Mouse (Mus musculus) megakaryocyte, embryonic 14.5 days (primary cell): ENCODE measurements around the gene Rasgef1b. TPM values are rescaled to one million over a fixed set of nuclear protein-coding genes. Genes with fewer than 3 reads are reported as not detected.

Experiments used
- H3K27me3 ChIP-seq: replicated peaks from 2 replicates; pipeline ENCODE3; 2012; ENCODE audit warnings: inconsistent platforms
- H3K36me3 ChIP-seq: replicated peaks from 2 replicates; pipeline ENCODE3; 2012; ENCODE audit warnings: low read length, inconsistent platforms, mixed read lengths
- H3K4me1 ChIP-seq: 2 replicates; pipeline ENCODE4 v1.6.1; 2012; ENCODE audit warnings: inconsistent platforms
- H3K4me3 ChIP-seq: replicated peaks from 2 replicates; pipeline ENCODE3; 2012; ENCODE audit warnings: moderate library complexity, mild to moderate bottlenecking, inconsistent platforms
- H3K9me3 ChIP-seq: 2 replicates; pipeline ENCODE4 v1.6.1; 2012; ENCODE audit warnings: inconsistent platforms
- FLI1 ChIP-seq: IDR thresholded peaks from 2 replicates; pipeline ENCODE4 v1.6.1; 2012; ENCODE audit warnings: low read length, inconsistent platforms, mixed read lengths
- GATA1 ChIP-seq: IDR thresholded peaks from 3 replicates; pipeline ENCODE4 v1.6.1; 2012; ENCODE audit warnings: mixed read lengths, low read length, inconsistent platforms, borderline replicate concordance
- polyA plus RNA-seq: library from polyadenylated mRNA; stranded (reverse); fragments of >175 nt; gene quantifications from 2 replicates; pipeline ENCODE4 v1.2.3, GENCODE M21; 2012; ENCODE audit warnings: low replicate concordance; ENCODE audit not compliant: insufficient read depth

Gene Rasgef1b
- polyA plus RNA-seq, 1 experiment: 2.9 TPM

DNA sequence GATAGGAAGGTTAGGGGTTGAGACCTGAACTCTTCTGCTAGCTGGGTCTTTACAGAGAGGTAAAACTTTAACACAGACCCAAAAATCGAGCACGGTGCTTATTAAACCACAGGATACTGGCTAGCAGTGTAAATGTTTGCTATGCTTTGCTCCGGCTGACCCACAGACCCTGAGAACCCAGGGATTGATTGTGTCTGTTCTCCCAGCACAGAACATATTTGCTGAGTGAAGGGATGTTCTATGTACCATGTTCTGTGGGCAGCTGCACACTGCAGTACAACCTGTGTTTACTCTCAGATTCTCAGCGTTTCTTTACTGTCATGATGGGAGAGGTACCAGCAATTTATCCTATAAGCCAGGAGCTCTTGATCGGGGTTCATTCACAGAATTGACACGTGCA, 306.8 kb downstream of the Rasgef1b start:
- no peak for TF ChIP-seq FLI1
- no peak for TF ChIP-seq GATA1
- no peaks in the 10 kb centered on the region for H3K9me3 ChIP-seq
- H3K36me3 ChIP-seq: no peaks in the 10 kb centered on the region
- H3K27me3 ChIP-seq: peaks cover 12% of the 10 kb centered on the region
- H3K4me3 ChIP-seq: no peak overlapping the region
- peaks cover 12% of the 10 kb centered on the region for H3K4me1 ChIP-seq

DNA sequence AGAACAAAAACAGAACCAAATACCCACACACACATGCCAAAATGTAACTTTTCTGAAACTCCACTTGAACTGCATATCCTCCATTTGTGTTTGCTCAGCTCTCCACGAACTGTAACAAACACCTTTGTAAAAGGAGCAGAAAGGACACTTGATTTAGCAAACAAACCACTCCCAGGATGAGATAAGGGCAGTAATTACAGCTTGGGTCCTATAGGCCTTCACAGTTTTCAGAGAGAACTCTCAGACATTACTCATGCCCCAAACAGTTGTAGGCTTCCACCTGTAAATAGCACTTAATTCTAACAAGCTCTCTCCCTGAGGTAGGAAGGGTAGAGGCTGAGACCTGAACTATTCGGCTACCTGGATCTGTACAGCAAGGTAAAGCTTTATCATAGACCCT, 309.0 kb downstream of the Rasgef1b start:
- no peaks in the 10 kb centered on the region for H3K9me3 ChIP-seq
- H3K36me3 ChIP-seq: no peaks in the 10 kb centered on the region
- peaks cover 16% of the 10 kb centered on the region for H3K4me1 ChIP-seq
- peaks cover 19% of the 10 kb centered on the region for H3K27me3 ChIP-seq
- H3K4me3 ChIP-seq: no peak overlapping the region
- TF ChIP-seq GATA1: no peak
- no peak for TF ChIP-seq FLI1

DNA sequence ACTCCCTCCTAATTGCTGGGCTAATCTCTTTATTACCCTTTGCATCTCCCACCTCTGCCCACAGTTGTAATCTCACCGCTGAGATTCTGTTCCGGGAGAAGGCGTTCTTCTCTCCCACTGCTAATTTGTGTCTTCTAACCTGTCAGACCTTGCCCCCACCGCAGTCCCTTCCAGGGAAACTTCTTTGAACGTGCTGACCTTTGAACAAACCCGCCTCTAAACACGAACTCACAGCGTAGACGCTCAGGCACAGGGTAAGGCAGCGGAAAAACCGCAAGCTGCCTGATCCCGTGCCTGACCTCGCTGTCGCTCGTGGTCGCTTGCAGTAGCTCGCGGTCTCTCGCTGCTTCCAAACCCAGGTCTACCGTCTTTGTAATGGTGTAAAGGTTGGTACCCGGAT, 312.0 kb downstream of the Rasgef1b start:
- no peak overlapping the region for H3K4me3 ChIP-seq
- TF ChIP-seq GATA1 (no peak), FLI1 (no peak)
- H3K9me3 ChIP-seq: no peaks in the 10 kb centered on the region
- peaks cover 14% of the 10 kb centered on the region for H3K4me1 ChIP-seq
- no peaks in the 10 kb centered on the region for H3K36me3 ChIP-seq
- H3K27me3 ChIP-seq: peaks cover 19% of the 10 kb centered on the region

DNA sequence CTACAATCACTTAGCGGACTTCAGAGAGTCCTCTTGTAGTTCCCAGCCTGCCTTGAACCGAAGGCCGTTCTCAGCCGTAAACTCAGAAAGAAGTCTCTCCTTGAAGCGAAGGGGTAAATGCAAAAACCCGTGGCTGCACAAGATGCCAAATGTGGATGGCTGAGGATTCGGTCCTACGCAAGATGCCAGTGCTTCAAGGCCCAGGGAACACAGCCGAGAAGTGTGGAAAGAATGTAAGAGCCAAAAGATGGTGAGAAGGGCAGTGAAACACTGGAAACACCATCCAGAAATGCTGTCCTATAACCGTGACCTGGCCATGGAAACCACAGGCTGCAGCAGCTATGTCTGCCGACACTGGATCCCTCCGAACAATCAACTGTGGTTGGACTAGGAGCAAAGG, 313.2 kb downstream of the Rasgef1b start:
- H3K9me3 ChIP-seq: no peaks in the 10 kb centered on the region
- H3K4me3 ChIP-seq: no peak overlapping the region
- no peak for TF ChIP-seq FLI1
- no peak for TF ChIP-seq GATA1
- no peaks in the 10 kb centered on the region for H3K36me3 ChIP-seq
- peaks cover 19% of the 10 kb centered on the region for H3K27me3 ChIP-seq
- peaks cover 14% of the 10 kb centered on the region for H3K4me1 ChIP-seq

DNA sequence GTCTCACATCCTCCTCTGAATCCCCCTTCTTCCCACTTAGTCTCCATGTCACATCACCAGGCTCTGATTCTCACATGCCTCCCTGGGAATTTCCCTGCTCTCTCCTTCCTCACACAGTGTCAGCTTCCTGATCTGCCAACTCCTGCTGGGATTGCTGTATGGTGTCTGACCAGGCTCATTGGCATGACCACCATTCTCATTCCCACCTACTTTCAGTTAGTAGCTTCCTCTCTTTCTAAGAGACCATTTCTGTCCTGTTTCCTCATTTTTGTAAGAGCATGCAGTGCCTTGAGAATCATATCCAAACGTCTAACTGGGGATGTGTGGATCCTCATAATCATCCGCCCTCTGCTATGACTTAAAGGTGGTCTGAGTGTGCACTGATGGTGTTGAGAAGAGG, 313.8 kb downstream of the Rasgef1b start:
- no peaks in the 10 kb centered on the region for H3K9me3 ChIP-seq
- H3K36me3 ChIP-seq: no peaks in the 10 kb centered on the region
- no peak overlapping the region for H3K4me3 ChIP-seq
- H3K27me3 ChIP-seq: peaks cover 19% of the 10 kb centered on the region
- TF ChIP-seq GATA1: no peak
- TF ChIP-seq FLI1: no peak
- H3K4me1 ChIP-seq: peaks cover 19% of the 10 kb centered on the region

DNA sequence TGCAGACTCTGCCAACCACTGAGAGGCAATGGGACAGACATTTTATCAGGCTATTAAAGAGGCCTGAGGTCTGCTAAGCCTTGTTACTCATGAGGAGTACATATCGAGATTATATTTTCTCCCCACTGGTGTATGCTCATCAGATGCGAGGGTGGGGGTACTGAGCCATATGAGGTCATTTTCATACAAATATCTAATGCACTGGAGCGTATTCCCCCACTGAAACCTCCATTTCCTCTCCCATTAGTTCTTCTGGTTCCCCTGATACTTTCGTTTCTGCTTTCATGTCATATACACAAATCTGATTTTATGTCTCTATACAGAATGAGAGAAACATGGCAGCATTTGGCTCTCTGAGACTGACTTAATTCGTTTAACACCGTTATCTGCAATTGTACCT, 314.6 kb downstream of the Rasgef1b start:
- no peak for TF ChIP-seq GATA1
- no peak for TF ChIP-seq FLI1
- Histone ChIP-seq H3K4me3 (no peak overlapping the region), H3K27me3 (peaks cover 19% of the 10 kb centered on the region), H3K9me3 (no peaks in the 10 kb centered on the region), H3K4me1 (peaks cover 23% of the 10 kb centered on the region), H3K36me3 (no peaks in the 10 kb centered on the region)

DNA sequence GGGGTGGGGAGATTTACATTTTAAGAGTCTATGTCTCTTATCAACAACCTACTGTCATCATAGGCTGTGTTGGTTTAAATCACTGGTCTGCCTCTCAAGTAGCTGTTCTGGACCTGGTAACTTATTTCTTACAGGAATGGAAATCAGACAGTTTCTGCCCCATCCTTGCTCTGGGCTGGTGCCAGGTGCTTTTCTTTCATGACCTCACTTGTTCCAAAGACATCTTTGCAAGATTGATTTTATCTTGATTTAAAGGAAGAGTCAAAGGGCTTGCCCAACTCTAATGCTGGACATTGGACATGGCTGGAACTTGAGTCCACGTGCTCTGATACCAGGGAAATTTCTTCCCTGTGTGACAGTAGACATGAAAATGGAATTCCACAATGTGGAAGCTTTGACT, 315.0 kb downstream of the Rasgef1b start:
- TF ChIP-seq FLI1: no peak
- TF ChIP-seq GATA1: no peak
- H3K27me3 ChIP-seq: peaks cover 17% of the 10 kb centered on the region
- no peak overlapping the region for H3K4me3 ChIP-seq
- no peaks in the 10 kb centered on the region for H3K9me3 ChIP-seq
- no peaks in the 10 kb centered on the region for H3K36me3 ChIP-seq
- peaks cover 26% of the 10 kb centered on the region for H3K4me1 ChIP-seq

DNA sequence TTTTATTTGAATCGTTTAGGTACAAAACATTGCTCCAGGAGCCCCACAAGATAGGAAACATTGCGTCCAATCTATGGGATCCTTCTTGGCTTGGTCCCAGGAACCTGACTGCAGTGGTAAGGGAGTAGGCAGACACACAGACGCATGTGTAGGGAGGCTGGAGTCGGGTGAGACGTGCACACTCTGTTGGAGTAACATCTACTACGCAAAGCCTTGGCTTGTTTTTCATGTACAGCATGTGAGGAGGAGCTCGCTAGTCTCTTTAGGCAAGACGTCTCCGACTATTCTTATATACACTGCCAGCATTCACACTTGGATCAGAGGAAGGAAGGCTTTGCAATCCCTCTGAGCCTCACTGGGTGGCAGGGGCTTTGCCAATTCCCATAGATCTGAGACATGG, 315.5 kb downstream of the Rasgef1b start:
- no peak overlapping the region for H3K4me3 ChIP-seq
- H3K27me3 ChIP-seq: peaks cover 16% of the 10 kb centered on the region
- TF ChIP-seq GATA1: no peak
- no peak for TF ChIP-seq FLI1
- H3K4me1 ChIP-seq: peaks cover 27% of the 10 kb centered on the region
- no peaks in the 10 kb centered on the region for H3K36me3 ChIP-seq
- H3K9me3 ChIP-seq: no peaks in the 10 kb centered on the region

DNA sequence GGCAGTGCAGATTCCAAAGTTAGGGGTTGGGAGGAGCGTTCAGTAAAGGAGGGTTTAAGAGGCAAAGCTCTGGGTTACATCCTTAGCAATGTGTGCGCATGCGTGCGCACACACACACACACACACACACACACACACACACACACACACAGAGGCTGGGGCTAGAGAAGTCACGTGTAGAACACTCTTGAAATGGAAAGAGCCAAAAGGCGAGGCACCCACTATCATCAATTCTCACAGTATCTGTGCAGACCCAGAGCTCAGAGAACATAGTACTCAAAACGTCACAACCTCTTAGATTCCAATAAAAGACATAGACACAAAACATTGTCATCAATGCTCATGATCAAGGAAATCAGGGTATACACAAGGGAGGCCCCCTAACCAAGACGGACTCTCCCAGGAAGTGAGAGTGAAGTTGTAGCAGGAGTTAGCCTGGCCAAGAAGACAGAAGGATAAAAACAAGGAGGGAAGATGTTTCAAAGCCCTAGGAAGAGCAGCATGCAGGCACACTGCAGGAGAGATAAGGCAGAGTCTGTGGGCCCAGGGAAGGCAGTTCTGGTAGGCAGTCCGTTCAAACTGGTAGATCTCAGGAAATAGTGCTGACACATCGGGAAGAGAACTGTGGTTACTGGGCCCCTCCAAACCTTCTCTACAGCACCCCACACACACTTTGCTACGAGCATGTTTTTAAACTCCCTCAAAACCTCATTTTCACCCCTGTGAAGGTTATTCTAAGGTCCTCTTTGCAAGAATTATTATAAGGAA, 324.3 kb downstream of the Rasgef1b start:
- Histone ChIP-seq H3K36me3 (no peaks in the 10 kb centered on the region), H3K4me3 (peak overlapping the region; percentile 69), H3K4me1 (peaks cover 77% of the 10 kb centered on the region), H3K27me3 (no peaks in the 10 kb centered on the region), H3K9me3 (no peaks in the 10 kb centered on the region)
- TF ChIP-seq GATA1 (no peak; the same call in 2 of the 3 replicates), FLI1 (no peak)

DNA sequence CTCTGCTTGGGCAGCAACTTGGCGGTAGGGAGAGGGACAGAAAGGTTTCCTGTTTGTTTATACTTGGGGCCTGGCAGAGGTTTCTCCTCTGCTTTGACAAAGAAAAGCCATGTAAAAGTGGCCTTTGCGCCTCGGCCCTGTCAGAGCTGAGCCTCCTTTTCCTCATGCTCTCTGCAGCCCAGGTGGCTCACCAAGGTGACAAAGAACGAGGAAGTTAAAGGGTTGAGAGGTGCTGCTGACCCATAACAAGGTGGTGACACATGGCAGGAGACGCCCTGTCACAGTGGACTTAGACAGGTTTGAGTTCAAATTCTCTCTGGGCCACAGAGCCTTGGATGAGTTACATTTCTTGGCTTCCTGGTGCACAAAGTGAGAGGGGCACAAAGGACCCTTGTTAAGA, 325.5 kb downstream of the Rasgef1b start:
- Histone ChIP-seq H3K9me3 (no peaks in the 10 kb centered on the region), H3K4me1 (peaks cover 77% of the 10 kb centered on the region), H3K36me3 (no peaks in the 10 kb centered on the region), H3K27me3 (no peaks in the 10 kb centered on the region), H3K4me3 (no peak overlapping the region)
- no peak for TF ChIP-seq FLI1
- TF ChIP-seq GATA1: no peak
